Mouse (Mus musculus) E14TG2a.4 (cell line): ENCODE results near the gene H2al2c.
"Not testable (repeated sequence)": the region's sequence is repeated elsewhere in the genome, so short reads cannot be mapped to it uniquely, and the experiment has no call there.

ENCODE experiments used
- H3K27me3 ChIP-seq: 2 replicates; pipeline ENCODE4 v1.6.1; 2014; ENCODE audit warnings: low read length, control low read depth; ENCODE audit not compliant: insufficient read depth
- H3K36me3 ChIP-seq: 2 replicates; pipeline ENCODE4 v1.6.1; 2014; ENCODE audit warnings: low read length, control low read depth; ENCODE audit not compliant: insufficient read depth
- H3K4me1 ChIP-seq: replicated peaks from 2 replicates; pipeline ENCODE4 v1.6.1; 2014; ENCODE audit warnings: low read depth, low read length, control low read depth
- H3K4me3 ChIP-seq: replicated peaks from 2 replicates; pipeline ENCODE4 v1.5.1; 2014; ENCODE audit warnings: mild to moderate bottlenecking, low read length
- H3K9me3 ChIP-seq: 2 replicates; pipeline ENCODE4 v1.6.1; 2014; ENCODE audit warnings: low read length, control low read depth

H2al2c gene

GRCm38 (mm10) chrY:2598799-2599198 lies at the start of gene H2al2c:
H2al2c (plus strand) TSS chrY:2599099.
- not testable (repeated sequence) for H3K27me3 ChIP-seq, H3K4me1 ChIP-seq, H3K36me3 ChIP-seq, H3K4me3 ChIP-seq, H3K9me3 ChIP-seq
